Comparison of ENCODE assay signal across 1 mouse cellular context in the genomic region with DNA sequence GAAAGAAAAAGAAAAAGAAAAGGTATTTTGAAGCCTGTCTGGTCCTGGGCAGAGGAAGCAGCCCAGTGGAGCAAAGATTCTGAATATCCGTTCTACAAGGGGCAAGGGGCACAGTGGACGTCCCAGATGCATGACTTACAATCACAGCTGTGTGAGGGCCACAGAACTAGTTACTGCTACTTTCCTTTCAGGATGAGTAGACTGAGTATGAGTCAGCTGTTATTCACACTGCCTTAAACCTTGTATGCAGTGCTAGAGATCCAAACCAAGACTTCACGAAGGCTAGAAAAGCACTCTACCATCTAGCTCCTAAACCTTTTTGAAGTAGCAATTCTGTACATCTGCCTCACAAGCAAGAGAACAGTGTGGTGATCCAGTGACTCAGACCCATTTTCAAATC.
TF ChIP-seq lines count a peak whose summit lies in the region.

No protein-coding gene starts in this region.

TF ChIP-seq in CH12.LX, 34 proteins besides CTCF, POLR2A, EP300 and RAD21 (continued from another document):
- TF ChIP-seq MXI1 (IDR thresholded peaks at IDR 0.05; ENCODE audit: low read depth, low read length) (peak; percentile 71; the same call in 1 of the 2 replicates), MAFK (IDR thresholded peaks at IDR 0.05; ENCODE audit: insufficient replicate concordance, low read length) (peak; percentile 84; the same call in 1 of the 2 replicates), TCF12 (IDR thresholded peaks at IDR 0.05; ENCODE audit: low read depth, low read length) (peak; percentile 80; the same call in 1 of the 2 replicates), TBP (conservative IDR thresholded peaks at IDR 0.05; ENCODE audit: low read depth, low read length) (0 out of 2 replicates have a peak, but pooled peaks have one; percentile 29), GABPA (IDR thresholded peaks at IDR 0.05; ENCODE audit: insufficient replicate concordance, low read depth, low read length) (no peak), ELF1 (IDR thresholded peaks at IDR 0.05; ENCODE audit: low read depth, low read length) (no peak), USF1 (IDR thresholded peaks at IDR 0.05; ENCODE audit: low read depth, low read length) (no peak), UBTF (IDR thresholded peaks at IDR 0.05; ENCODE audit: low read depth, low read length) (no peak), ETS1 (conservative IDR thresholded peaks at IDR 0.05; ENCODE audit: low read depth, low read length) (peak; percentile 98), ZNF384 (IDR thresholded peaks at IDR 0.05; ENCODE audit: low read depth, low read length) (peak; percentile 27; the same call in 1 of the 2 replicates), JUND (conservative IDR thresholded peaks at IDR 0.05; ENCODE audit: low read depth, low read length) (peak; percentile 91), BHLHE40 (IDR thresholded peaks at IDR 0.05; ENCODE audit: low read depth, low read length) (peak; percentile 60), MAX (IDR thresholded peaks at IDR 0.05; ENCODE audit: low read length) (0 out of 2 replicates have a peak, but pooled peaks have one; percentile 0), MYC (IDR thresholded peaks at IDR 0.05; ENCODE audit: low read depth, low read length) (peak; percentile 43; the same call in 1 of the 2 replicates), SIN3A (IDR thresholded peaks at IDR 0.05; ENCODE audit: low read length) (peak; percentile 98), PAX5 (IDR thresholded peaks at IDR 0.05; ENCODE audit: low read length) (no peak)
